Mouse (Mus musculus): ENCODE measurements around the gene Gm20388. TPM values are rescaled to one million over a fixed set of nuclear protein-coding genes. Genes with fewer than 3 reads are reported as not detected.
A peak's percentile ranks its signal among the peaks of the same experiment; 100 is the strongest.

Gene Gm20388
- polyA plus RNA-seq, 1 experiment from 2014 or later = not detected

GRCm38 (mm10) chr8:120934596-120934995, 1024.0 kb downstream of the Gm20388 start:
- H3K9me3 ChIP-seq (ENCODE audit: control insufficient read depth, low read length) = no peaks in the 10 kb centered on the region
- no peak overlapping the region for H3K4me3 ChIP-seq (ENCODE audit: low read depth, low read length)
- H3K4me2 ChIP-seq (ENCODE audit: low read depth, severe bottlenecking) = no peak overlapping the region
- no peak for ATAC-seq (ENCODE audit: insufficient number of reproducible peaks, low FRiP score, low TSS enrichment, low read depth)
- H3K9ac ChIP-seq (ENCODE audit: low read length) = no peak overlapping the region
- H3K4me1 ChIP-seq (ENCODE audit: control insufficient read depth, insufficient read depth, low read length) = peaks cover 8% of the 10 kb centered on the region; the same call in 1 of the 2 replicates
- WGBS = 94% methylated on average over 9 of the region's 9 CpGs
- no peaks in the 10 kb centered on the region for H3K36me3 ChIP-seq (ENCODE audit: control insufficient read depth, insufficient read depth, low read length)
- no peak overlapping the region for H3K27ac ChIP-seq (replicated peaks; ENCODE audit: low read depth, low read length)
- DNase-seq (ENCODE audit: low spot score) = no peak
- H3K27me3 ChIP-seq (ENCODE audit: control insufficient read depth, insufficient read depth, low read length) = peaks cover 47% of the 10 kb centered on the region

GRCm38 (mm10) chr8:120936685-120937084, 1026.0 kb downstream of the Gm20388 start:
- Histone ChIP-seq H3K4me3 (ENCODE audit: low read depth, low read length) (no peak overlapping the region), H3K9ac (ENCODE audit: low read length) (no peak overlapping the region), H3K9me3 (ENCODE audit: control insufficient read depth, low read length) (no peaks in the 10 kb centered on the region), H3K4me2 (ENCODE audit: low read depth, severe bottlenecking) (no peak overlapping the region), H3K4me1 (ENCODE audit: control insufficient read depth, insufficient read depth, low read length) (peaks cover 6% of the 10 kb centered on the region), H3K36me3 (ENCODE audit: control insufficient read depth, insufficient read depth, low read length) (no peaks in the 10 kb centered on the region), H3K27me3 (ENCODE audit: control insufficient read depth, insufficient read depth, low read length) (peaks cover 50% of the 10 kb centered on the region), H3K27ac (replicated peaks; ENCODE audit: low read depth, low read length) (no peak overlapping the region)
- DNase-seq (ENCODE audit: low spot score) = no peak
- ATAC-seq (ENCODE audit: insufficient number of reproducible peaks, low FRiP score, low TSS enrichment, low read depth) = no peak
- WGBS = 39% methylated on average over 10 of the region's 10 CpGs

- Histone ChIP-seq H3K4me1 (ENCODE audit: control insufficient read depth, insufficient read depth, low read length) (peaks cover 6% of the 10 kb centered on the region), H3K27ac (replicated peaks; ENCODE audit: low read depth, low read length) (no peak overlapping the region), H3K4me3 (ENCODE audit: low read depth, low read length) (no peak overlapping the region), H3K9me3 (ENCODE audit: control insufficient read depth, low read length) (no peaks in the 10 kb centered on the region), H3K9ac (ENCODE audit: low read length) (no peak overlapping the region), H3K36me3 (ENCODE audit: control insufficient read depth, insufficient read depth, low read length) (no peaks in the 10 kb centered on the region), H3K27me3 (ENCODE audit: control insufficient read depth, insufficient read depth, low read length) (peaks cover 53% of the 10 kb centered on the region), H3K4me2 (ENCODE audit: low read depth, severe bottlenecking) (no peak overlapping the region)
- DNase-seq (ENCODE audit: low spot score) (peak; percentile 55), ATAC-seq (ENCODE audit: insufficient number of reproducible peaks, low FRiP score, low TSS enrichment, low read depth) (no peak)
- WGBS = 30% methylated on average over 7 of the region's 9 CpGs
Measured at GRCm38 (mm10) chr8:120937474-120937873, 1026.8 kb downstream of the Gm20388 start.

GRCm38 (mm10) chr8:120940287-120940686, 1029.6 kb downstream of the Gm20388 start:
- no peaks in the 10 kb centered on the region for H3K36me3 ChIP-seq (ENCODE audit: control insufficient read depth, insufficient read depth, low read length)
- no peak overlapping the region for H3K27ac ChIP-seq (replicated peaks; ENCODE audit: low read depth, low read length)
- no peak overlapping the region for H3K4me2 ChIP-seq (ENCODE audit: low read depth, severe bottlenecking)
- H3K4me3 ChIP-seq (ENCODE audit: low read depth, low read length) = no peak overlapping the region
- ATAC-seq (ENCODE audit: insufficient number of reproducible peaks, low FRiP score, low TSS enrichment, low read depth) (0 out of 2 replicates have a peak, but pooled peaks have one; percentile 26), DNase-seq (ENCODE audit: low spot score) (peak; percentile 70)
- peaks cover 47% of the 10 kb centered on the region for H3K27me3 ChIP-seq (ENCODE audit: control insufficient read depth, insufficient read depth, low read length)
- no peaks in the 10 kb centered on the region for H3K9me3 ChIP-seq (ENCODE audit: control insufficient read depth, low read length)
- peaks cover 6% of the 10 kb centered on the region for H3K4me1 ChIP-seq (ENCODE audit: control insufficient read depth, insufficient read depth, low read length)
- H3K9ac ChIP-seq (ENCODE audit: low read length) = no peak overlapping the region
- WGBS = 7% methylated on average over 12 of the region's 12 CpGs

GRCm38 (mm10) chr8:120947240-120947639, 1036.6 kb downstream of the Gm20388 start:
- Histone ChIP-seq H3K9me3 (ENCODE audit: control insufficient read depth, low read length) (no peaks in the 10 kb centered on the region), H3K36me3 (ENCODE audit: control insufficient read depth, insufficient read depth, low read length) (no peaks in the 10 kb centered on the region), H3K9ac (ENCODE audit: low read length) (no peak overlapping the region), H3K27ac (replicated peaks; ENCODE audit: low read depth, low read length) (no peak overlapping the region), H3K4me1 (ENCODE audit: control insufficient read depth, insufficient read depth, low read length) (peaks cover 23% of the 10 kb centered on the region), H3K4me3 (ENCODE audit: low read depth, low read length) (no peak overlapping the region), H3K27me3 (ENCODE audit: control insufficient read depth, insufficient read depth, low read length) (peaks cover 15% of the 10 kb centered on the region; the same call in 1 of the 2 replicates), H3K4me2 (ENCODE audit: low read depth, severe bottlenecking) (no peak overlapping the region)
- ATAC-seq (ENCODE audit: insufficient number of reproducible peaks, low FRiP score, low TSS enrichment, low read depth) (no peak), DNase-seq (ENCODE audit: low spot score) (peak; percentile 28)
- WGBS = 13% methylated on average over 10 of the region's 10 CpGs

- Histone ChIP-seq H3K4me1 (ENCODE audit: control insufficient read depth, insufficient read depth, low read length) (peaks cover 23% of the 10 kb centered on the region), H3K36me3 (ENCODE audit: control insufficient read depth, insufficient read depth, low read length) (no peaks in the 10 kb centered on the region), H3K27me3 (ENCODE audit: control insufficient read depth, insufficient read depth, low read length) (peaks cover 15% of the 10 kb centered on the region; the same call in 1 of the 2 replicates), H3K4me2 (ENCODE audit: low read depth, severe bottlenecking) (no peak overlapping the region), H3K27ac (replicated peaks; ENCODE audit: low read depth, low read length) (no peak overlapping the region), H3K4me3 (ENCODE audit: low read depth, low read length) (no peak overlapping the region), H3K9me3 (ENCODE audit: control insufficient read depth, low read length) (no peaks in the 10 kb centered on the region), H3K9ac (ENCODE audit: low read length) (no peak overlapping the region)
- DNase-seq (ENCODE audit: low spot score) (no peak), ATAC-seq (ENCODE audit: insufficient number of reproducible peaks, low FRiP score, low TSS enrichment, low read depth) (no peak)
- 72% methylated on average over 2 of the region's 4 CpGs for WGBS
Measured at GRCm38 (mm10) chr8:120948050-120948595, 1037.5 kb downstream of the Gm20388 start.

GRCm38 (mm10) chr8:120948620-120949491, 1038.2 kb downstream of the Gm20388 start:
- 57% methylated on average over 25 of the region's 25 CpGs for WGBS
- Histone ChIP-seq H3K4me1 (ENCODE audit: control insufficient read depth, insufficient read depth, low read length) (peaks cover 23% of the 10 kb centered on the region), H3K4me3 (ENCODE audit: low read depth, low read length) (no peak overlapping the region), H3K4me2 (ENCODE audit: low read depth, severe bottlenecking) (no peak overlapping the region), H3K27ac (replicated peaks; ENCODE audit: low read depth, low read length) (no peak overlapping the region), H3K9ac (ENCODE audit: low read length) (no peak overlapping the region), H3K27me3 (ENCODE audit: control insufficient read depth, insufficient read depth, low read length) (peaks cover 13% of the 10 kb centered on the region; the same call in 1 of the 2 replicates), H3K36me3 (ENCODE audit: control insufficient read depth, insufficient read depth, low read length) (no peaks in the 10 kb centered on the region), H3K9me3 (ENCODE audit: control insufficient read depth, low read length) (no peaks in the 10 kb centered on the region)
- no peak for ATAC-seq (ENCODE audit: insufficient number of reproducible peaks, low FRiP score, low TSS enrichment, low read depth)
- DNase-seq (ENCODE audit: low spot score) = peak; percentile 46

GRCm38 (mm10) chr8:120950674-120951218, 1040.1 kb downstream of the Gm20388 start:
- ATAC-seq (ENCODE audit: insufficient number of reproducible peaks, low FRiP score, low TSS enrichment, low read depth) = no peak
- peaks cover 10% of the 10 kb centered on the region; the same call in 1 of the 2 replicates for H3K27me3 ChIP-seq (ENCODE audit: control insufficient read depth, insufficient read depth, low read length)
- no peak overlapping the region for H3K4me3 ChIP-seq (ENCODE audit: low read depth, low read length)
- peak; percentile 55 for DNase-seq (ENCODE audit: low spot score)
- H3K9me3 ChIP-seq (ENCODE audit: control insufficient read depth, low read length) = no peaks in the 10 kb centered on the region
- no peak overlapping the region for H3K27ac ChIP-seq (replicated peaks; ENCODE audit: low read depth, low read length)
- H3K36me3 ChIP-seq (ENCODE audit: control insufficient read depth, insufficient read depth, low read length) = no peaks in the 10 kb centered on the region
- H3K4me1 ChIP-seq (ENCODE audit: control insufficient read depth, insufficient read depth, low read length) = peaks cover 21% of the 10 kb centered on the region
- WGBS = 14% methylated on average over 16 of the region's 16 CpGs
- no peak overlapping the region for H3K9ac ChIP-seq (ENCODE audit: low read length)
- no peak overlapping the region for H3K4me2 ChIP-seq (ENCODE audit: low read depth, severe bottlenecking)
